Mouse (Mus musculus) CD4-positive, CD25-positive, alpha-beta regulatory T cell, adult 4 months (primary cell): ENCODE data around the gene Usp7. TPM values are rescaled to one million over a fixed set of nuclear protein-coding genes. Genes with fewer than 3 reads are reported as not detected.
A peak's percentile ranks its signal among the peaks of the same experiment; 100 is the strongest.
"Not testable (repeated sequence)": the region's sequence is repeated elsewhere in the genome, so short reads cannot be mapped to it uniquely, and the experiment has no call there.

ENCODE experiments used
- ATAC-seq: one replicate; pipeline ENCODE4 v1.8.0; 2017
- polyA plus RNA-seq, 2 experiments: library from polyadenylated mRNA; unstranded; fragments of 100-300 nt; shearing (Covaris generic); gene quantifications; one replicate each; pipeline ENCODE4 v1.2.1; 2017

Gene Usp7
- polyA plus RNA-seq, 2 experiments from 2014 or later = 39.2 to 51.8 TPM

DNA sequence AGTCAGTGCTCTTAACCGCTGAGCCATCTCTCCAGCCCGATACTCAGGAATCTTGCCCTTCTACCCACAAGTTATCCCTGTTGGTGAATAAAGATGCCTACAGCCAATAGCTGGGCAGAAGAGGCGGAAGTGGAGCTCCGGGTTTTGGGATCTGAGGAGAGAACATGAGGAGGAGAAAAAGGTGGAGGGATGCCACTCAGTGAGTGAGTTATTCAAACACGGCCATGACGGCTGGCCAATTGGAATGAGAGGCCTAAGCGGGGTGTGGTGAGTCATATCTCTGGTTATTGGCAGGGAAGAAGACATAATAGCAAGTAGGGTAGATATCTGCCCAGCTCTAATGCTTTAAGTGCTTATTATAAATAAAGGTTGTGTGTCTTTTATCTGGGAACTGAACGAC lies 43.2 kb downstream of the Usp7 start:
- ATAC-seq = no peak

DNA sequence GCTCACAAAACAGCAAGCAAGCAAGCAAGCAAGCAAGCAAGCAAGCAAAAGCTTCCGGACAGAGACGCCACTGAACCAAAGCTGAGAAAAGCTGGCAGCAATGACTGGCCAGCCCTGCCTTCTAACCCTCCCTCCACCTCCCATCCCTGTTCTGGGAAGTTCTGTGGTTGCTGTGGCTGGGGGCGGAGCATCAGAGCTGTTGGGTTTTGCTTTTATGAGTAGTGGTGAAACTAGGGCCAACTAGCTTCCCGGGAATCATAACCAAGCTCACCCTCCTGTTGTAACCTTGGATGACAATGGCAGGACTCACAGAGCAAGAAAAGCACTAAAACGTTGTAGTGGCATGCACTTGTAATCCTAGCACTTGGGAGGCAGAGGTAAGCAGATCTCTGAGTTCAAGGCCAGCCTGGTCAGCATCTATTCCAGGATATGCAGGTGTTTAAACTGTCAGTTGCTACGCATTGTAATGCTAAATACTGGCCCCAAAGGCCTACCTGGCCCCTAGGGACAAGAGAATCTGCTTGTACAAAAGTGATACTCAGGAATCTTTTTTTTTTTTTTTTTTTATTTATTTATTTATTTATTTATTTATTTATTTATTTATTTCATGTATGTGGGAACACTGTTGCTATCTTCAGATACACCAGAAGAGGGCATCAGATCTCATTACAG lies 43.8 kb downstream of the Usp7 start:
- no peak for ATAC-seq

DNA sequence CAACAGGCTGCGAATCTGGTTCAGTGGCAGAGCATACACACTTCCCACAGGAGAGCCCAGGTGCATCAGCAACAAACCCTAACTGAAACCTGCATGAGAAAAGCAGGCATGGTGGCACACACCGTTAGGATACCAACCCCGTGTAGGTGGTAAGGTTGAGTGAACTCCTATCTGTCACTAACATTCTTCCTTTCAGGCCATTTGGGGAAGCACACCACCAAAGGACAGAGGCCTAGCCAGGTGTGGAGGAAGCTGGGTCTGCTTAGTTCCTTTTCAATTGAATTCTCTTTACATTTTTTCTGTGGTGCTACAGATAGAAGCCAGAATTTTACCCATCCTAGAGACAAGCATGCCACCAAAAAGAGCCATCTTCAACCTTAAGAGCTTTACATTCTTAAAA lies 44.3 kb downstream of the Usp7 start:
- no peak for ATAC-seq

DNA sequence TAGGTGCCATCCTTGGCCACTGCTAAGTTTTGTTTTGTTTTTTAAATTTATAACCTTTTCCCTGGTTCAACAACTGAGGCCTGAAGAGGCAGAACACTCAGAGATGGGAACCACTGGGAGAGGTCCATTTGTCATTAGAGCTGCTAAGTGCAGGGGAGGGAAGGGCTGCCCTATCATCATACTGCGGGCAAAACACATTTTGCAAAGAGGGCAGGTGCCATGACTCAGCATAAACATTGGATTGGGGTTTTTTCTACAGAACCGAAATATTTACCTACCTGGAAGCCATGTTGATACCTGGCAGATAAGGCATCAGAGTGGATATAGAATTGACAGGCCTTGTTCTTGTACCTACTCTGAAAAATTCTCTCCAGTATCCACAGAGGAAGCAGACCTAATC lies 45.6 kb downstream of the Usp7 start:
- ATAC-seq = no peak

DNA sequence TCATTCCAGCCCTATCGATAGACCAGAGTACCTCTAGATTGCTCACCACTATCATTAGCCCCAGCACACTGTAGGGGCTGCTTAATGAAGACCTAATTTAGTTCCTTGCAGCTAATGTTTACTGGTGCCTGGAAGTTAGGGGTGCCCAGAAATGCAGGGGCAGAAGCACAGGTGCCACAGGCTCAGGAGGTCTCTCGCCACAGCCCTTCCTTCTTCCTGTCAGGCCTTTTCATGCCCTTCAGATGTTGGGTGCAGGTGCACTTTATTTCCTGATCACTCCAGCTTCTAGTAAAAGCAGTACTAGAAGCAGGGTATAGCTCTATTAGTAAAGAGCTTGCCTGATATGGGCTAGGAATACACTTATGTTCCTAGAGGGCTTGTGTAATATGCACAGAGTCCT lies 46.4 kb downstream of the Usp7 start:
- ATAC-seq = peak; percentile 45

DNA sequence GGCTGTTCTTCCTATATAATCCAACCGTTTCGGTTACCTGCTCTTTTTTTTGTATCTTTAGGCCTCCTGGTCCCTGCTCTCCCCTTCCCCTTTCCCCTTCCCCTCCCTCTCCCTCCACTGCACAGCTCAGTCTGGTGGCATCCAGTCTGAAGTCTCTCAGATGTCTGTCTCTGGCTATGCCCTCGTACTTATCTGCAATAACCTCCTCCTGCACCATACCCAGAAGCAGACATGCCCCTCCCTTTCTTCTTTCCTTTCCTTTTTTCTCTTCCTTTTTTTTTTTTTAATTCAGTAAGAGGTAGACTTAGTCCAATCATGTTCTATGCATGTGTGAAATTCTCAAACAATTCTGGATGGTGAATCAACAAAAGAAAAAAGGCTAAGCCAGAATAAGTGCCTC lies 48.1 kb downstream of the Usp7 start:
- ATAC-seq = no peak

DNA sequence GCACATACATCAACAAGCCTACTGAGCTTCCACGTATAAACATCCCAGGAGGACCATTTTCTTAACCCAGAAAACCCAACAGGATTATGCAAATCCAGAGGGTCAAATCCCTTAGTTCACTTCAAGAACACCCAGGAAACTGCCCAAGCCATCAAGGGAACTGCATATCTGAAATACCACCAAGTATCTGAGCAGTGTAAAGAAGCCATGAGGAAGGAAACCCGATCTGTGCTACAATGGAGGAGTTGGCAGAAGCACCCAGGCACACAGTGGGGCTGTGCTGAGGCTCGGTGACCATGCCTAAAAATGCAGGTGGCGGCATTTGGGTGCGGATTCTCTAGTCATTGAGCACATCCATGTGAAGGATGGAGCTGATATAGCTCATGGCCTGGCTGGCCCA lies 50.4 kb downstream of the Usp7 start:
- no peak for ATAC-seq

DNA sequence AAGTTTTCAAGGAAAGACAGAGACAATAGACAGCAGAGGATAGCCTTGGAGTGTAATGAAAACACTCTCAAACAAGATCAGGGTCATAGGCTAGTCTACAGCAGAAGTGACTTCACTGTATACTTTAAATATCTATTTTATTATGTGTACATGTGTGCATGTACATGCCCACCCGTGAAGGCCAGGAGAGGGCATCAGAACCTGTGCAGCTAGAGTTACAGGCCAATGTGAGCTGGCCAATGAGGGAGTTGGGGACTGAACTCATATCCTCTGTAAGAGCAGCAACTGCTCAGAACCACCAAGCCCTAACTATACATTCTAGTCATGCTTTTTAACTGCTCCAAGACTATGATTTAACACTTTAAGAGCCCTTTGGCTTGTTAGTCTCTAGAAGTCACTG lies 51.0 kb downstream of the Usp7 start:
- no peak for ATAC-seq

DNA sequence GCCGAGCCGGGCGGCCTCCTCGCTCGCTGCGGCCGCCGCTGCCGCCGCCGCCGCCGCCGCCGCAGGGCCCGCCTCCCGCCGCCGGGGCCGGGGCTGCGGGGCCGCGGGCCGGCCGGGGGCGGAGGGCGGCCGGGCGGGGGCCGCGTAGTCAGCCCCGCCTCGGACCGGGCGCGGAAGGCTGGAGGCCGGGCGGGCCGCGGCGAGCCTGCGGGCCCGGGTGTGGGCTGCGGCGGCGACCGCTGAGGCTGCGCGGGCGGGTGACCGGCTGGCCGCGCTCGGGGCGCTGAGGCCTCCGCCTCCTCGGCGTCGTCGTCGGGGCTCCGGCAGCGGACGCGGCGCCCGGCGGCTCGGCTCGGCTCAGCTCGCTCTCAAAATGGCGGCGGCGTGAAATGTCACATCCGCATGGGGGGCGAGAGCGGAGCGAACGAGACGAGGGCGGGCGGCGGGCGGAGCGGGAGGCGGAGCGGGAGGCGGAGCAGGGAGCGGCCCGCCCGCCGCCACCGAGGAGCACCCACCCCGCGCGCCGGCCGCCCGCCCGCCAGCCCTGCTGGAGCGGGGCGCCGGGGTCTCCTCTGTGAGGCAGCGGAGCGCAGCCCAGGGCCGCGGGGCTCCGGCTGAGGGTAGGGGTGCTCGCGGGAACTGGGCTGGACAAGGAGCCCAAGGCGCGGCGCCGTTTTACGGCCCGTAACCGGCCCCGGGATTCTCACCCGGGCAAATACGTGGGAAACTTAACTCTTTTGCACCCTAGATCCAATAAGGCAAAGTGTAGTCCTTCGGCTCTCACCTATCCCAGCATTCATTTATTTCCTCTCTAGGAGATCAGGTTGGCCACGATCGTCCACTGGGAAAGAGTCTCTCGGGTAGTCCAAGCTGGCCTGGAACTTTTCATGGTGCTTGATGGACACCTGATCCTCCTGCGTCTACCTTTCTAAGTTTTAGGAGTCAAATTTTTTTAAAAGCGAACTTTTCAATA lies 53.3 kb downstream of the Usp7 start:
- peak; percentile 87 for ATAC-seq

DNA sequence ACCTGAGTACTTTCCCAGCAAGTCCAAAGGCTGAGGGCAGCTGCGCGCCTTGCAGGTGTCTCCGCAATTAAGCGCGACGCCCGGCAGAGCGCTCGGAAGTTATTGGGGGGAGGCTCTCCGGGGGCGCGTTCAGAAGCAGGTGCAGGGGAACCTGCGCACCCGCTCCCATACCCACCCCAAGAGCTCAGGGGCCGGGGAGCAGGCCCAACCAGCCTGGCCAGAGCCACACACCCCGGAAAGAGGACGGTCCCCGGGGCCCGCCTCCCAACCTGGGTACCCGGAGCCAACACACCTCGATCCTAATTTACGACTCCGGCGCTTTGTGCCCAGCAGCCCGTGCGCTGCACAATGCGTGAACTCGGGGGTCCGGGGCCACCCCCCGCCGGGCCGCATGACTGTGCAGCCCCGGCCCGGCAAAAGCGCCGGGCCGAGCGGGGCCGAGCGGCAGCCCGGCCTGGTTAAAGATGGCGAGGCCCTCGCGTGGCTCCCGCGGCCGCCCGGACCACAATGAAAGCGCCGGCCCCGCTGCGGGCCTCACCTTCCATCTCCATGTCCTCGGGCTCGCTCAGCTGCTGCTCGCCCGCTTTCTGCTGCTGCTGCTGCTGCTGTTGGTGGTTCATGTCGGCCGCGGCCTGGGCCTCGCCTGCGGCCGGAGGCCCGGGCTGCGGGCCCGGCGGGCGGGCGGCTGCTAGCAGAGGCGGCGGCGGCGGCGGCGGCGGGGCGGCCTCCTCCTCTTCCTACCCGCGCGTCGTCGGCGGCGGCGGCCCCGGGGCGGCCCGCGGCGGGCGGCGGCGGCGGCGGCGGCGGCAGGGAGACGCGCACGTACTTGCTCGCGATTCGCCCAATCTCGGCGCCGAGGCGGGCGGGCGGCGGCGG lies 54.2 kb downstream of the Usp7 start:
- ATAC-seq = peak; percentile 25

DNA sequence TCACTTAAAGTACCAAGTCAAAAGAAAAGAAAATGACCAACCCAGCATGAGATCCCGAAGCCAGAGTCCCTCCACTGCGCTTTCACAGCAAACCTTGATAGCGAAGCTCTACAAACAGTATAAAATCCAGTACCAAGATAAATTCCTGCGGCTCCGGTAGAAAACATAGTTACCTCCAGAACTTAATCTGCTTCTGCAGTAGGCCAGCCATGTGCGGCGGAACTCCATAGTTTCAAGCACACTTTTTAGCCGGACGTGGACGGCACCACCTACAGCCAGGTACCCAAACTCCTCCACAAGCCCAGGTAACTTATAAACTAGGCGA lies 54.8 kb downstream of the Usp7 start:
- no peak for ATAC-seq

DNA sequence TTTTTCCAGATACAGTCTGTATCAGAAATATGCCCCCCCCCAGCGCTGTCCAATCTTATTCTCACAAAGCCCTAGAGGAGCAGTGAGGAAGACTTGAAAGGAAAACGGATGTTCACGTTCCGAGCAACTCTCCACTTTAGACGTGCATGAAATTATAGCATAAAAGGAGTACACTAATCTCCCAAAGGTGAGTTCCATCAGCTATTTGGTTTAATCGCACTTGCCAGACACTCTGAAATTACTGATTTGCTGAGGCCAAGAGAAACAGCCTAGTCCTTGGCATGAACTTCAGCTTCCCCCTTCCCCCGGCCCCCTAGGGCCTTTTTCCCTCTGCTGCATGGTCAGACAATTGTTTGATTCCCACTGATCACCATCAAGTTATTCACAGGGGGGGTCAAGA lies 55.4 kb downstream of the Usp7 start:
- ATAC-seq = peak; percentile 20

DNA sequence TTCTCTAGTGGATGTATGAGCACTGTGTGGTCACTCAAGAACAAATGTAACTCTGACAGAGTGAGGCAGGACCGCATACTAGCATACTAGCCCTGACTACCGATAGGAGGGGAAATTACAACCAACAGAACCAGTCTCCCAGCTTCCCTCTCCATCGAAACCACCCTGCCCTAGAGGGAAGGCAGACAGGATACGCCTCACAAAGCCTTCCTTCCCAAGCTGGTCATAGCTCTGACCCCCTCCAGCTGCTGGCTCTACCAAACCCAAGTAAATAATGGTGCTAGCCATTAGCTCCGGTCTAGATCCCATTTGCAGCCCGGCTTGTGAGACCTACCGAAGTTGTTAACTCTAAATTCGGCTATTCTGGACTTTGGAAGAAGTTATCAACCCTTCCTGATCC lies 56.1 kb downstream of the Usp7 start:
- ATAC-seq = no peak

DNA sequence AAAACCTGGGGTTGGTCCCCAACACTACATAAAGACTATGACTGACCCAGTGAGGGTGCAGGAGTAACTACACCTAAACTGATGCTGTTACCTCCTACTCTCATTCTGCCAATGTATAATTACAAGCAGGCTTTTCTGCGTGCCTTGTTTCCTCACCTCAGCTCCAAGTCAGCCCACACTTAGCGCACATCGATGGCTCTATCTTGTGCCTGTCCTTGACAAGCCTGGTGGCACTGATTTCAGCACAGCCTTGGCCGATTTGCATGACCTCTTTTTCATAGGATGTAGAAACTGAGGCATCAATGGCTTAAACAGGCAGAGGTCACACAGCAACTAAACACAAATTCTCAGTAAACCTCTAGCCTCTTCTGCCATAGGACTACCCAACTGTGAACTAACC lies 57.4 kb downstream of the Usp7 start:
- no peak for ATAC-seq

DNA sequence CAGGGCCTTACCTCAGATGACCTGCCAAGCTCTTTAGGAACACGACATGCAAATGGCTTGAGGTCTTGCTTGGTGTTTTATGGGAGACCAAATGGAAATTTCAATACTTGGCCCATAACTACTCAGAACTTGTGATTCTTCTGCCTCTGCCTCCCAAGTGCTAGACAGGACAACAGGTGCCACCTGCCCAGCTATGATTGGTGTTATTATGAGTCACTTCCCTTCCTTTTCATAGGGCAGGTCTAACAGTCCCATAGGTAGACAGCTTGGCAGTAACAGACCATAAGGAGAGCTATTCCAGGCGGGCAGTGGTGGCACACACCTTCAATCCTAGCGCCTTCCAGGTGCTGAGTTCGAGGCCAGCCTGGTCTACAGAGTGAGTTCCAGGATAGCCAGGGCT lies 58.5 kb downstream of the Usp7 start:
- no peak for ATAC-seq

DNA sequence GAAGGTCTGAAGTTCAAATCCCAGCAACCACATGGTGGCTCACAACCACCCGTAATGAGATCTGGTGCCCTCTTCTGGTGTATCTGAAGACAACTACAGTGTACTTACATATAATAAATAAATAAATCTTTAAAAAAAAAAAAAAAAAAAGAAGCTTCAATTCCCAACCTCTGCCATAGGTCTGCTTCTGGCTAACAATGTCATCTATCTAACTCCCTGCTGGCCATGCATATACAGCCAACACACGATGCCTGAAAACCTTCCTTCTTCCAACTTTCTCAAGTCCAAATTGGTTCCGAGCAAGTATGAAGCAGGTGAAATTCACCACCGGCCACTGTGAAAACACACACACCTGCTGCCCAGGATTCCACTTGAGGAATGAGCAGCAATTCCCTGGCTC lies 59.7 kb downstream of the Usp7 start:
- ATAC-seq = not testable (repeated sequence)

DNA sequence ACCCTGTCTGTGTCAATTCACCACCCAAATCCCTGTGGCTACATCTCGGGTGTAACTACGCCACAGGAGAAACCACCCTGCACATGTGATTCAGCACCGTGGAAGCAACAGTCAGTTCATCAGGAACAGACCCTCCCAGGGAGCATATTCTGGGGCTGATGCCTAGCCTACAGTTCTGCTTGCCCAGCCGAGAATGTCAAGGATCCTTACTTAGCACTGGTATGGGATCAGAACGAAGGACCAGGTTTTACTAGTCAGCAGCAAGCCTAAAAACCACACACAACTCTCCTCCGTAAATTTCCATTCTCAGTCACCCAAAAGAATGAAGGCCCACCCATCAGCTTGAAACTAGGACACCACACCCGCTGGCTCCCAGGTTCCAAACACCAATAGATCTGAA lies 60.5 kb downstream of the Usp7 start:
- ATAC-seq = no peak

DNA sequence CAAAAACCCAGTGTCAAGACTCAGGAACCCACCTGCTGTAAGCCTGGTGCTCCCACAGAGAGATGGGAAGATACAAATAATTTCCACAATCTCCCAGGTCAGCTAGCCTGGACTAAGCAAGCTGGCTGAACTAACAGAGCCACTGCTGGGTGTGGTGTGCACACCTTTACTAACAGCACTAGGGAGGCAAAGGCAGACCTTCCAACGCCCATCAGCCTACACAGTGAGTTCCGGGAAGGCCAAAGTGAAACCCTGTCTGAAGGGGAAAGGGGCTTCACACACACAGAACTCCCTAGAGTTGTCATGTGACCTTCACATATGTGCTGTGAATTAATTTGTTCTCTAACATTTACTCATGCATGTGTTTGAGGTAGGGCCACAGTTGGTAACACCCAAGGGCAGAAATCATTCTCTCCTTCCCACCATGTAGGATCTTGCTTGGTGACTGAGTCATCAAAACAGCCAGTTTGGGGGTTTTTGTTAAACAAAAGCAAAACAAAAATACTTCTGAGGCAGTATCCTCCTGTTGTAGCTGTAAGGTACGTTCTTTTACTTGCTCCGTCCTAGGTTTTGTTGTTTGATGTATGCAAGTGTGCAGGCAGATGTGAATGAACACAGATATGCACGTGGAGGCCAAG lies 63.9 kb downstream of the Usp7 start:
- ATAC-seq = peak; percentile 66

DNA sequence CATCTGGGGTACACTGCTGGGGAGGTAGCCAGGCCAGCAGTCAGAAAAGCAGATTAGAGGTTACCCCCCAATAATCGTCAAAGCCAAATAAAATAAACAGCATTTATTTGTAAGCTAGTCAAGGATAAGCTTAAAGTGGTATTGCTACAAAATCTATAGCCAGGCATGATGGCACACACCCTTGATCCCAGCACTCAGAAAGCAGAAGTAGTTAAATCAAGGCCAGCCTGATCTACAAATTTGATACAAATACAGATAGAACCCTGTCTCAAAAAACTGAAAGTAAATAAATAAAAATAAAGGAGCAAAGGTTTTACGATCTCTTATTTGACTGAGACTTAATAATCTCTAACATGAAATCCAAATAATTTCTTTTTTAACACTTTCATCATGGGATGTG lies 66.3 kb downstream of the Usp7 start:
- ATAC-seq = no peak

DNA sequence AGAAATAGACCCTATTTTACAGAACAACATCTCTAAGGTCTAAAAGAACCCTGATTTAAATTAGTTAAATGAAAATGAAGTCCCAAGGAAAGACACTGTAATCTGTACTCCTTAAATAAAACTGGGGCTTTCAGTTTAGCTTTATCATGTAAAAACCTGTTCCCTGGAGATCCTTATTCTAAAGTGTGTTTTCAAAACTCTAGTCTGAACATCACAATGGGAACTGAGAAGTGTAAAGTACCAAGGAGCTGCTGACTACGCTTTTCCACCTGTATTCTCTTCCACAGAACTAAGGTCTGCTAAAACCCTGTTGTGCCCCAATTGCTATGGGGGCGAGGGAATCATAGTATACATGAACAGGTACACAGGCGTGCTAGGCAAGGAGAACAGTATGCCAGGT lies 68.1 kb downstream of the Usp7 start:
- ATAC-seq = no peak

DNA sequence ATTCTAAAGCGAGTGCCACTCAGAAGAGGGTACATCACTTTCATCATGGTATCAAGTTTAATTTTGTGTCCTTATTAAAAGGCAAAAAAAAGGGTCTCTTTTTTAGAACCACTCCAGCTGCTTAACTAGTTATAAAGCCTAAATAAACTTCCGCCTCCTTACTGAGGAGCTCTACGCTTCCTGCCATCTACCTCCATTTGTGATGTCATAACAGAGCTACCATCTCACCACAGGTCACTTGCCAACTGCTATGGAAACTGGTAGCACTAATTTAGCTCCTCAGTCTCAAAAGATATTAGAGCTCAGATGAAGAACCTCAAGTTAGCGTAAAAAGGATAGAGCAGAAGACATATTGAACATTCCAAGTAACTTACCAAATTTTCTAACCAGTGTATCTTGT lies 71.7 kb downstream of the Usp7 start:
- ATAC-seq = peak; percentile 74

DNA sequence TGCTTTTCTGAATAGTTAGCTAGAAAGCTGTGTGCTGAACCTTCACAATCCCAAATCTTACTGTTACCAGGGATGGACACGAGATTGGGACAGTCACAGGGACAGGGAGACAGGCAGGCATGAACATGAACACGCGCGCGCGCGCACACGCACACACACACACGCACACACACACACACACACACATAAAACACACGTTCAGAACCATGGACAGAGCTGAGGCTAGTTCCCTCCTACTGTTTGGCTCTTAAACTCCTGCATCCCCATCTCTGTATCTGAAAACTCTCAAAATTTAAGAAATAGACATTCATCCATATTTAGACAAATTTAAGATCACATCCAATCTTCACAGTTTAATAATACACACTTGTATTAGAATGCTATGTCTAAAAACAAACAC lies 74.4 kb downstream of the Usp7 start:
- ATAC-seq = no peak

DNA sequence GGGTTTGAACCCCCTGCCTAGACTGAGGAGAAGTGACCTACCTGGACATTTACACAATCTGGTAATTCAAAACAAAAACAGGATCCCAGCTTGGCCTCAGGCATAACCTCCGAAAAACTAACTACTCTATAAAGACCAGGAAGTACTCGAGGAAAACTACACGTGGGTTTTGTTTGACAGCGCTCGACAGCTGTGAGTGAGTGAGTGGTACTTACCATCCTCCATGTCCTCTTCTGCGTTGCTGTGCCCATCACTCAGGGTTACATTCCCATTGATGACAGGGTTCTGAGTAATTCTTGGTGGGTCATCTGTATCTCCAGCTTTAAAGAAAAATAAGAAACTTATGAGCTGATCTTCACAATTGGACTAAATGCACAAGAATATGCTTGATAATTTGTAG lies 75.8 kb downstream of the Usp7 start:
- no peak for ATAC-seq
